Mouse (Mus musculus) embryonic facial prominence, embryonic 11.5 days (tissue): ENCODE data around the gene Nmt2. TPM values are rescaled to one million over a fixed set of nuclear protein-coding genes. Genes with fewer than 3 reads are reported as not detected.

Source experiments
- ATAC-seq: fragments of 200-750 bp; cut with Nextera tagmentation; replicated peaks from 2 replicates; pipeline ENCODE4 v1.8.0; 2017; ENCODE audit warnings: low read depth; ENCODE audit not compliant: insufficient number of reproducible peaks, low FRiP score, low TSS enrichment
- DNase-seq: peaks from one replicate; pipeline ENCODE4 v3.0.0-alpha.2; 2015; ENCODE audit warnings: low spot score
- H3K27ac ChIP-seq: fragments of 300-500 bp; sonication (generic); replicated peaks from 2 replicates; pipeline ENCODE4 v1.5.1; 2014; ENCODE audit warnings: mild to moderate bottlenecking, low read depth, low read length, control low read depth
- H3K27me3 ChIP-seq: fragments of 300-500 bp; sonication (generic); 2 replicates; pipeline ENCODE4 v1.6.1; 2014; ENCODE audit warnings: mild to moderate bottlenecking, low read length, moderate library complexity, mixed read lengths; ENCODE audit not compliant: control insufficient read depth, insufficient read depth
- H3K36me3 ChIP-seq: fragments of 300-500 bp; sonication (generic); replicated peaks from 2 replicates; pipeline ENCODE4 v1.6.1; 2014; ENCODE audit warnings: low read depth, mild to moderate bottlenecking, low read length, moderate library complexity, mixed read lengths; ENCODE audit not compliant: control insufficient read depth, insufficient read depth
- H3K4me1 ChIP-seq: fragments of 300-500 bp; sonication (generic); 2 replicates; pipeline ENCODE4 v1.6.1; 2014; ENCODE audit warnings: low read length, mixed read lengths; ENCODE audit not compliant: control insufficient read depth, insufficient read depth
- H3K4me2 ChIP-seq: fragments of 300-500 bp; sonication (generic); 2 replicates; pipeline ENCODE4 v1.6.1; 2014; ENCODE audit warnings: low read depth, mild to moderate bottlenecking, control low read depth, low read length, moderate library complexity
- H3K4me3 ChIP-seq: fragments of 300-500 bp; sonication (generic); 2 replicates; pipeline ENCODE4 v1.5.1; 2014; ENCODE audit warnings: low read depth, low read length, control low read depth
- H3K9ac ChIP-seq: fragments of 300-500 bp; sonication (generic); replicated peaks from 2 replicates; pipeline ENCODE4 v1.6.1; 2014; ENCODE audit warnings: mild to moderate bottlenecking, control low read depth, low read length
- H3K9me3 ChIP-seq: fragments of 300-500 bp; sonication (generic); replicated peaks from 2 replicates; pipeline ENCODE4 v1.6.1; 2016; ENCODE audit warnings: mild to moderate bottlenecking, low read length, inconsistent platforms, mixed read lengths; ENCODE audit not compliant: control insufficient read depth
- WGBS: fragments of 180-500 bp; shearing (Covaris S2); extraction: QIAGEN DNeasy Blood & Tissue Kit; methylation state at CpG from one replicate; pipeline ENCODE4 v1.1.7; 2014; 5-methylcytosine and 5-hydroxymethylcytosine counted together
- polyA plus RNA-seq: library from polyadenylated mRNA; unstranded; fragments of >200 nt; fragmentation: Nextera tagmentation; extraction: Ambion mirVana; gene quantifications from 2 replicates; pipeline ENCODE4 v1.2.1, GENCODE M21; 2014

Nmt2 gene
- polyA plus RNA-seq, 1 experiment from 2014 or later, result 46.0 TPM

- Histone ChIP-seq H3K9me3 (no peaks in the 10 kb centered on the region), H3K4me2 (no peak overlapping the region), H3K27ac (no peak overlapping the region), H3K4me3 (no peak overlapping the region), H3K4me1 (no peaks in the 10 kb centered on the region), H3K27me3 (no peaks in the 10 kb centered on the region), H3K36me3 (no peaks in the 10 kb centered on the region), H3K9ac (no peak overlapping the region)
- WGBS, result 82% methylated on average over 3 of the region's 3 CpGs
- ATAC-seq (no peak), DNase-seq (no peak)
Observed at GRCm38 (mm10) chr2:3356311-3356710, 72.3 kb downstream of the Nmt2 start.

GRCm38 (mm10) chr2:3357887-3358286, 73.9 kb downstream of the Nmt2 start:
- Histone ChIP-seq H3K4me2 (no peak overlapping the region), H3K27ac (no peak overlapping the region), H3K9ac (no peak overlapping the region), H3K9me3 (no peaks in the 10 kb centered on the region), H3K27me3 (no peaks in the 10 kb centered on the region), H3K4me3 (no peak overlapping the region), H3K36me3 (no peaks in the 10 kb centered on the region), H3K4me1 (no peaks in the 10 kb centered on the region)
- DNase-seq (no peak), ATAC-seq (no peak)
- WGBS, result 75% methylated on average over 3 of the region's 3 CpGs

- ATAC-seq (no peak), DNase-seq (no peak)
- H3K4me3 ChIP-seq, result no peak overlapping the region
- H3K36me3 ChIP-seq, result no peaks in the 10 kb centered on the region
- no peak overlapping the region for H3K27ac ChIP-seq
- no peaks in the 10 kb centered on the region for H3K4me1 ChIP-seq
- no peaks in the 10 kb centered on the region for H3K9me3 ChIP-seq
- H3K9ac ChIP-seq, result no peak overlapping the region
- 81% methylated on average over 3 of the region's 3 CpGs for WGBS
- no peak overlapping the region for H3K4me2 ChIP-seq
- H3K27me3 ChIP-seq, result no peaks in the 10 kb centered on the region
Observed at GRCm38 (mm10) chr2:3361067-3361466, 77.1 kb downstream of the Nmt2 start.

- WGBS, result 59% methylated on average over 4 of the region's 4 CpGs
- Histone ChIP-seq H3K4me2 (no peak overlapping the region), H3K36me3 (no peaks in the 10 kb centered on the region), H3K9ac (no peak overlapping the region), H3K9me3 (no peaks in the 10 kb centered on the region), H3K4me3 (no peak overlapping the region), H3K27ac (no peak overlapping the region), H3K27me3 (no peaks in the 10 kb centered on the region), H3K4me1 (no peaks in the 10 kb centered on the region)
- no peak for DNase-seq
- ATAC-seq, result no peak
Observed at GRCm38 (mm10) chr2:3365127-3365526, 81.1 kb downstream of the Nmt2 start.

Other genes with a start within 250 kb of the Nmt2 start
- 36.0 and 41.6 TPM in 2 replicates for gene Fam171a1, start 170.0 kb upstream of the Nmt2 start, polyA plus RNA-seq
- gene Rpp38, start 48.4 kb downstream of the Nmt2 start, polyA plus RNA-seq, result 22.2 and 22.4 TPM in 2 replicates
- 0.43 and 0.74 TPM in 2 replicates for gene Acbd7, start 52.0 kb downstream of the Nmt2 start, polyA plus RNA-seq
- gene Olah, start 113.0 kb downstream of the Nmt2 start, polyA plus RNA-seq, result not detected in 2 replicates
- not detected in 2 replicates for gene Meig1, start 138.4 kb downstream of the Nmt2 start, polyA plus RNA-seq
- 5.8 and 5.9 TPM in 2 replicates for gene Dclre1c, start 139.9 kb downstream of the Nmt2 start, polyA plus RNA-seq
- gene Suv39h2, start 190.8 kb downstream of the Nmt2 start, polyA plus RNA-seq, result 47.4 and 54.5 TPM in 2 replicates
- 7.1 and 8.8 TPM in 2 replicates for gene Gm45902, start 228.6 kb downstream of the Nmt2 start, polyA plus RNA-seq
- gene Hspa14, start 228.6 kb downstream of the Nmt2 start, polyA plus RNA-seq, result 122 and 125 TPM in 2 replicates
- 0.36 TPM in 1 of 2 replicates, not detected in the other for gene Cdnf, start 228.8 kb downstream of the Nmt2 start, polyA plus RNA-seq